Mouse (Mus musculus) forebrain, embryonic 13.5 days (tissue): Measurements from ENCODE around the gene Gm11596. TPM values are rescaled to one million over a fixed set of nuclear protein-coding genes. Genes with fewer than 3 reads are reported as not detected.
"Not testable (repeated sequence)": the region's sequence is repeated elsewhere in the genome, so short reads cannot be mapped to it uniquely, and the experiment has no call there.

Experiments
- ATAC-seq: fragments of 200-750 bp; cut with Nextera tagmentation; 2 replicates; pipeline ENCODE4 v1.8.0; 2017
- H3K27ac ChIP-seq: fragments of 300-500 bp; sonication (generic); 2 replicates; pipeline ENCODE4 v1.5.1; 2015; ENCODE audit warnings: inconsistent platforms, mild to moderate bottlenecking, moderate library complexity
- H3K27me3 ChIP-seq: fragments of 300-500 bp; sonication (generic); 2 replicates; pipeline ENCODE4 v1.6.1; 2015; ENCODE audit warnings: mild to moderate bottlenecking, inconsistent platforms
- H3K36me3 ChIP-seq: fragments of 300-500 bp; sonication (generic); 2 replicates; pipeline ENCODE4 v1.6.1; 2015; ENCODE audit warnings: mild to moderate bottlenecking, inconsistent platforms; ENCODE audit not compliant: poor library complexity, severe bottlenecking
- H3K4me1 ChIP-seq: fragments of 300-500 bp; sonication (generic); 2 replicates; pipeline ENCODE4 v1.6.1; 2015; ENCODE audit warnings: inconsistent platforms
- H3K4me2 ChIP-seq: fragments of 300-500 bp; sonication (generic); 2 replicates; pipeline ENCODE4 v1.6.1; 2015; ENCODE audit warnings: inconsistent platforms, mild to moderate bottlenecking, moderate library complexity
- H3K4me3 ChIP-seq: fragments of 300-500 bp; sonication (generic); 2 replicates; pipeline ENCODE4 v1.5.1; 2015; ENCODE audit warnings: mild to moderate bottlenecking, inconsistent platforms
- H3K9ac ChIP-seq: fragments of 300-500 bp; sonication (generic); 2 replicates; pipeline ENCODE4 v1.6.1; 2015; ENCODE audit warnings: mild to moderate bottlenecking, inconsistent platforms
- H3K9me3 ChIP-seq: fragments of 300-500 bp; sonication (generic); replicated peaks from 2 replicates; pipeline ENCODE4 v1.6.1; 2016; ENCODE audit warnings: inconsistent platforms
- WGBS: fragments of 180-500 bp; shearing (Covaris S2); methylation state at CpG from one replicate; pipeline ENCODE4 v1.1.7; 2015; 5-methylcytosine and 5-hydroxymethylcytosine counted together
- polyA plus RNA-seq: library from polyadenylated mRNA; unstranded; fragments of >200 nt; fragmentation: Nextera tagmentation; extraction: Ambion mirVana; gene quantifications from 2 replicates; pipeline ENCODE4 v1.2.1, GENCODE M21; 2015

The Gm11596 gene
- polyA plus RNA-seq, result not detected in 2 replicates

- Histone ChIP-seq H3K36me3 (no peaks in the 10 kb centered on the region), H3K27ac (no peak within 1 kb of the TSS), H3K4me3 (no peak within 1 kb of the TSS), H3K4me2 (no peak within 1 kb of the TSS), H3K27me3 (no peaks in the 10 kb centered on the region), H3K9me3 (no peaks in the 10 kb centered on the region), H3K4me1 (no peaks in the 10 kb centered on the region), H3K9ac (no peak within 1 kb of the TSS)
- 85% methylated on average over 2 of the region's 2 CpGs for WGBS
- no peak for ATAC-seq
Observed at GRCm38 (mm10) chr11:99793367-99793766, at the start of gene Gm11596. Gene Gm11596, minus strand, starts transcription at chr11:99793467.

GRCm38 (mm10) chr11:99842185-99842584, 48.9 kb upstream of the Gm11596 start:
- Histone ChIP-seq H3K4me1 (peaks cover 11% of the 10 kb centered on the region), H3K4me3 (no peak overlapping the region), H3K9ac (no peak overlapping the region), H3K27ac (no peak overlapping the region), H3K4me2 (no peak overlapping the region), H3K36me3 (no peaks in the 10 kb centered on the region), H3K9me3 (no peaks in the 10 kb centered on the region), H3K27me3 (no peaks in the 10 kb centered on the region)
- no peak for ATAC-seq
- WGBS, result 17% methylated on average over 1 of the region's 1 CpGs

DNA sequence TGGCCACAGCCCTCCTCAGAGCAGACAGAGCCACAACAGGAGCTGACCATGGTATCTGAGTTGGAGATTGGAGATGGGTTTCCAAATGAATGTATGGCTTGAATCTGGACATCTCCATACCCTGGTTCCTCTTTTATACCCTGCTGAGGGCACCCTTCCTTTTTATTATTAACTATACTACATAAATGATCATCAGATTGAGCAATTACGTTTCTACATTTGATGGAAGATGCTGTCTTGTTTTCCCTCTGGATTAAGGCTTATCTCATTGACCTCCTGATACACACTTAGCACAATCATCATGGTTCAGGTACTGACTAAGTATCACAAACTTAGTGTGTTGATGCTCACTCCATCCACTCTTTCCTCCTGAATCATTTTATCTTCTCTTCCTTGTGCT, 44.7 kb upstream of the Gm11596 start, which contains the start of gene 2300003K06Rik:
TSS of gene 2300003K06Rik (minus strand) at position 101 of the 400 bp plus-strand sequence.
- H3K27me3 ChIP-seq, result no peaks in the 10 kb centered on the region
- no peak within 1 kb of the TSS for H3K4me2 ChIP-seq
- no peak within 1 kb of the TSS for H3K27ac ChIP-seq
- H3K4me3 ChIP-seq, result no peak within 1 kb of the TSS
- H3K36me3 ChIP-seq, result no peaks in the 10 kb centered on the region
- no peak within 1 kb of the TSS for H3K9ac ChIP-seq
- H3K9me3 ChIP-seq, result no peaks in the 10 kb centered on the region
- no peak for ATAC-seq
- peaks cover 11% of the 10 kb centered on the region for H3K4me1 ChIP-seq
- 83% methylated on average over 1 of the region's 1 CpGs for WGBS

GRCm38 (mm10) chr11:99815566-99815965, 22.3 kb upstream of the Gm11596 start, which contains the start of gene Gm11564:
Gene Gm11564, minus strand, starts transcription at chr11:99815666.
- not testable (repeated sequence) for ATAC-seq, H3K27ac ChIP-seq, H3K4me2 ChIP-seq, H3K9ac ChIP-seq, H3K4me3 ChIP-seq, H3K36me3 ChIP-seq, H3K27me3 ChIP-seq, H3K9me3 ChIP-seq, H3K4me1 ChIP-seq
- 88% methylated on average over 2 of the region's 2 CpGs for WGBS

GRCm38 (mm10) chr11:99809792-99810191, 16.5 kb upstream of the Gm11596 start, which contains the start of gene Krtap4-13:
Gene Krtap4-13, minus strand, starts transcription at chr11:99809892.
- H3K4me3 ChIP-seq, H3K9ac ChIP-seq, H3K4me1 ChIP-seq, H3K27ac ChIP-seq, H3K4me2 ChIP-seq, H3K9me3 ChIP-seq, H3K27me3 ChIP-seq, H3K36me3 ChIP-seq, ATAC-seq: not testable (repeated sequence)

DNA sequence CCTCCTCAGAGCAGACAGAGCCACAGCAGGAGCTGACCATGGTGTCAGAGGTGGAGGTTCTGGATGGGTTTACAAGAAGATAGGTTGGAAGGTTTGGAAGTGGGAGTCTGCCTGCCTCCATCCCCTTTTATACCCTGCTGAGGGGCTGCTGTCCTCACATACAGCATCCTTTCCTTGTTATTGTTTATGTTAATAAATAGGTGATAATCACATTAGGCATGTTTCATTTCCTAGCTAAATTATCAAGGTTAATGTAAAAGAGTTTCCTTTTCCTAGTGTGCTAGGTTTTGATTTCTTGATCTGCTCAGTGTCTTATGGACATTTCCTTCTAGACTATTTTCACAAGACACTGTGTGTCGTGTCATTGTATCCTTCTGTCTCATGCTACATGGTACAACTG, 11.1 kb upstream of the Gm11596 start, which contains the start of gene Gm11554:
TSS of gene Gm11554 (minus strand) at position 101 of the 400 bp plus-strand sequence.
- WGBS, result no CpG with 5 or more reads among the region's 1 CpGs
- not testable (repeated sequence) for H3K4me3 ChIP-seq, H3K36me3 ChIP-seq, ATAC-seq, H3K4me2 ChIP-seq, H3K27me3 ChIP-seq, H3K9ac ChIP-seq, H3K4me1 ChIP-seq, H3K27ac ChIP-seq, H3K9me3 ChIP-seq

- no CpG with 5 or more reads among the region's 1 CpGs for WGBS
- not testable (repeated sequence) for H3K4me1 ChIP-seq, H3K9ac ChIP-seq, H3K4me2 ChIP-seq, ATAC-seq, H3K36me3 ChIP-seq, H3K27me3 ChIP-seq, H3K27ac ChIP-seq, H3K4me3 ChIP-seq, H3K9me3 ChIP-seq
Observed at GRCm38 (mm10) chr11:99798832-99799231, 5.6 kb upstream of the Gm11596 start, which contains the start of gene Gm11569. Gene Gm11569, minus strand, starts transcription at chr11:99798932.

DNA sequence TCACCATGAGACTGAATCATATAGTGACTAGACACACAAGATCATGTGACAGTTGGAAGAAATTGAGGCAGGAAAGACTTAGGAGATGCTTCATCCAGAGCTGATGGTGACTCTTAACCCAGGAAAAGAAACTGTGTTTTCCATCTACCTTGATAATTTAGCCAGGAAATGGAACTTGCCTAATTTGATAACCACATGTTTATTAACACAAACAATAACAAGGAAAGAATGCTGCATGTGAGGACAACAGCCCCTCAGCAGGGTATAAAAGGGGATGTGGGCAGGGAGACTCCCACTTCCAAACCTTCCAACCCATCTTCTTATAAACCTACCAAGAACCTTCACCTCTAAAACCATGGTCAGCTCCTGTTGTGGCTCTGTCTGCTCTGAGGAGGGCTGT, 8.4 kb downstream of the Gm11596 start, which contains the start of gene Krtap4-9:
TSS of gene Krtap4-9 (plus strand) at position 301 of the 400 bp plus-strand sequence.
- not testable (repeated sequence) for H3K4me2 ChIP-seq, H3K4me3 ChIP-seq, H3K27me3 ChIP-seq, H3K9ac ChIP-seq, H3K4me1 ChIP-seq, ATAC-seq, H3K36me3 ChIP-seq, H3K27ac ChIP-seq, H3K9me3 ChIP-seq

DNA sequence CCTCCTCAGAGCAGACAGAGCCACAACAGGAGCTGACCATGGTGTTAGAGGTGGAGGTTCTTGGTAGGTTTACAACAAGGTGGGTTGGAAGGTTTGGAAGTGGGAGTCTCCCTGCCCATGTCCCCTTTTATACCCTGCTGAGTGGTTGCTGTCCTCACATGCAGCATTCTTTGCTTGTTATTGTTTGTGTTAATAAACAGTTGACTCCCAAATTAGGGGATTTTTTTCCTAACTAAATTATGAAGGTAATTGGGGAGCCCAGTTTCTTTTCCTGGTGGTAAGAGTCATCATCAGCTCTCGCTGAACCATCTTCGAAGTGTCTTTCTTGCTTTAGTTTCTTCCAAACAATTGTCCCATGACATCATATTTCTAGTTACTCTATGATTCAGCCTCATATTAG, 12.7 kb downstream of the Gm11596 start, which contains the start of gene Krtap4-8:
TSS of gene Krtap4-8 (minus strand) at position 101 of the 400 bp plus-strand sequence.
- Histone ChIP-seq H3K4me1 (no peaks in the 10 kb centered on the region), H3K4me3 (no peak within 1 kb of the TSS), H3K36me3 (no peaks in the 10 kb centered on the region), H3K9ac (no peak within 1 kb of the TSS), H3K4me2 (no peak within 1 kb of the TSS), H3K27ac (no peak within 1 kb of the TSS), H3K27me3 (no peaks in the 10 kb centered on the region), H3K9me3 (no peaks in the 10 kb centered on the region)
- 97% methylated on average over 2 of the region's 2 CpGs for WGBS
- ATAC-seq, result no peak

DNA sequence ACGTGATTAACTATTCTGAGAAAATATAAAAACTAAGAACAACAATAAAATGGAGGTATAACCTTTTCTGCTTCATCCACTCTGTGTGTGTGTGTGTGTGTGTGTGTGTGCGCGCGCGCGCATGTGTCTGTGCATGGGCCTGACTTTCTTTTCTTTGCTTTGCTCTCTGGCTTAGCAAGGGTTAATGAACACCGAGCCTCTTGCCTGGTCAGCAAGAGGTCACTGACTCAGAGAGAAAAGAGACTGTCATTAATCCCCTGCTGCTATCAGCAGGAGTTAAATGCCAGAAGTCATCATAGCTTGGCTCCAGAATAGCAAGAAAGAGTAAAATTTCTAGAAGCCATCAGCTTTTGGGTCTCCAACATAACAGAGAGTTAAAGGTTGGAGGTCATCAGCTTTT, 14.9 kb downstream of the Gm11596 start:
- H3K36me3 ChIP-seq, result no peaks in the 10 kb centered on the region
- no peaks in the 10 kb centered on the region for H3K4me1 ChIP-seq
- no peak overlapping the region for H3K9ac ChIP-seq
- no peak for ATAC-seq
- no peak overlapping the region for H3K27ac ChIP-seq
- H3K9me3 ChIP-seq, result no peaks in the 10 kb centered on the region
- no peak overlapping the region for H3K4me2 ChIP-seq
- WGBS, result 38% methylated on average over 7 of the region's 7 CpGs
- no peak overlapping the region for H3K4me3 ChIP-seq
- no peaks in the 10 kb centered on the region for H3K27me3 ChIP-seq

DNA sequence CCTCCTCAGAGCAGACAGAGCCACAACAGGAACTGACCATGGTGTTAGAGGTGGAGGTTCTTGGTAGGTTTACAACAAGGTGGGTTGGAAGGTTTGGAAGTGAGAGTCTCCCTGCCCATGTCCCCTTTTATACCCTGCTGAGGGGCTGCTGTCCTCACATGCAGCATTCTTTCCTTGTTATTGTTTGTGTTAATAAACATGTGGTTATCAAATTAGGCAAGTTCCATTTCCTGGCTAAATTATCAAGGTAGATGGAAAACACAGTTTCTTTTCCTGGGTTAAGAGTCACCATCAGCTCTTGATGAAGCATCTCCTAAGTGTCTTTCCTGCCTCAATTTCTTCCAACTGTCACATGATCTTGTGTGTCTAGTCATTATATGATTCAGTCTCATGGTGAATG, 20.5 kb downstream of the Gm11596 start, which contains the start of gene Gm11595:
TSS of gene Gm11595 (minus strand) at position 101 of the 400 bp plus-strand sequence.
- not testable (repeated sequence) for H3K27me3 ChIP-seq, H3K27ac ChIP-seq, H3K9ac ChIP-seq, H3K36me3 ChIP-seq, H3K4me3 ChIP-seq, H3K4me2 ChIP-seq, H3K4me1 ChIP-seq, ATAC-seq, H3K9me3 ChIP-seq

DNA sequence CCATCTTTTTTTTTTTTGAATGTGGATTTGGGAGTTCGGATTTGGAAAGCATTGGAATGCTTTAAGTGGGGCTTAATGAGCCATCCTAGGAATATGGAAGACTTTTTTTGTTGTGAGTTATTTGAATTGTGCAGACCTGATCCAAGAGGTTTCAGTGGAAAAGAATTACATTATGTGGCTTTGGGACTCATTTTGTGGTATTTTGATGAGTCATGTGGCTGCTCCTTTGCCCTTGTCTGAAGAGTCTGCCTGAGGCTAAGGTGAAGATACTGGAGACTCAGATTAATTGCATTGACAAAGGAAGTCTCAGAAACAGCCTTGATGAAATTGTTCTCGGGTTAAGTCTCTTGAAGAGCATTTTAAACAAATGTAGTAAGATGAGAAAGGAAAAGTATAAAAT, 24.9 kb downstream of the Gm11596 start:
- 70% methylated on average over 2 of the region's 2 CpGs for WGBS
- no peak for ATAC-seq
- Histone ChIP-seq H3K9me3 (no peaks in the 10 kb centered on the region), H3K4me2 (no peak overlapping the region), H3K27ac (no peak overlapping the region), H3K27me3 (no peaks in the 10 kb centered on the region), H3K36me3 (no peaks in the 10 kb centered on the region), H3K9ac (no peak overlapping the region), H3K4me1 (no peaks in the 10 kb centered on the region), H3K4me3 (no peak overlapping the region)

- Histone ChIP-seq H3K27me3 (no peaks in the 10 kb centered on the region), H3K4me3 (no peak overlapping the region), H3K4me1 (no peaks in the 10 kb centered on the region), H3K36me3 (no peaks in the 10 kb centered on the region), H3K9me3 (no peaks in the 10 kb centered on the region), H3K9ac (no peak overlapping the region), H3K4me2 (no peak overlapping the region), H3K27ac (no peak overlapping the region)
- WGBS, result 91% methylated on average over 1 of the region's 1 CpGs
- no peak for ATAC-seq
Observed at GRCm38 (mm10) chr11:99758877-99759276, 34.4 kb downstream of the Gm11596 start.
